Mouse (Mus musculus) liver, postnatal 0 days (tissue): ENCODE data around the gene Ltbp2. TPM values are rescaled to one million over a fixed set of nuclear protein-coding genes. Genes with fewer than 3 reads are reported as not detected.

Experiments
- ATAC-seq: fragments of 200-750 bp; cut with Nextera tagmentation; 2 replicates; pipeline ENCODE4 v1.8.0; 2017; ENCODE audit warnings: mild to moderate bottlenecking, moderate library complexity
- DNase-seq: peaks from one replicate; pipeline ENCODE4 v3.0.0-alpha.2; 2016
- H3K27ac ChIP-seq: fragments of 300-500 bp; sonication (generic); 2 replicates; pipeline ENCODE4 v1.5.1; 2014; ENCODE audit warnings: antibody characterized with exemption, moderate library complexity, mild to moderate bottlenecking, low read depth
- H3K27me3 ChIP-seq: fragments of 300-500 bp; sonication (generic); 2 replicates; pipeline ENCODE4 v1.6.1; 2014; ENCODE audit warnings: low read length, control low read depth, mixed read lengths; ENCODE audit not compliant: insufficient read depth
- H3K36me3 ChIP-seq: fragments of 300-500 bp; sonication (generic); replicated peaks from 2 replicates; pipeline ENCODE4 v1.6.1; 2014; ENCODE audit warnings: mild to moderate bottlenecking, control low read depth, low read length, moderate library complexity, mixed read lengths; ENCODE audit not compliant: insufficient read depth
- H3K4me1 ChIP-seq: fragments of 300-500 bp; sonication (generic); 2 replicates; pipeline ENCODE4 v1.6.1; 2014; ENCODE audit warnings: antibody characterized with exemption, mild to moderate bottlenecking, control low read depth; ENCODE audit not compliant: insufficient read depth
- H3K4me2 ChIP-seq: fragments of 300-500 bp; sonication (generic); 2 replicates; pipeline ENCODE4 v1.6.1; 2014; ENCODE audit warnings: low read depth, mild to moderate bottlenecking, low read length, moderate library complexity, mixed read lengths
- H3K4me3 ChIP-seq: fragments of 300-500 bp; sonication (generic); 2 replicates; pipeline ENCODE4 v1.5.1; 2014; ENCODE audit warnings: low read depth, low read length
- H3K9ac ChIP-seq: fragments of 300-500 bp; sonication (generic); replicated peaks from 2 replicates; pipeline ENCODE4 v1.6.1; 2014; ENCODE audit warnings: mild to moderate bottlenecking, moderate library complexity
- H3K9me3 ChIP-seq: fragments of 300-500 bp; sonication (generic); 2 replicates; pipeline ENCODE4 v1.6.1; 2016; ENCODE audit warnings: mild to moderate bottlenecking, control low read depth, low read length, mixed read lengths
- CTCF ChIP-seq: sonication (generic); IDR thresholded peaks from 2 replicates; pipeline ENCODE4 v1.5.1; 2016; ENCODE audit warnings: antibody characterized with exemption, low read depth
- EP300 ChIP-seq: IDR thresholded peaks from 2 replicates; pipeline ENCODE4 v1.6.1; 2016; ENCODE audit warnings: antibody characterized with exemption, low read depth, mild to moderate bottlenecking
- whole genome bisulfite sequencing: fragments of 180-500 bp; shearing (Covaris S2); extraction: QIAGEN DNeasy Blood & Tissue Kit; methylation state at CpG from one replicate; pipeline ENCODE4 v1.1.7; 2014; ENCODE audit not compliant: insufficient replicate concordance; 5-methylcytosine and 5-hydroxymethylcytosine counted together
- polyA plus RNA-seq: library from polyadenylated mRNA; unstranded; fragments of >200 nt; fragmentation: Nextera tagmentation; extraction: Ambion mirVana; gene quantifications from 2 replicates; pipeline ENCODE4 v1.2.1, GENCODE M21; 2015

Ltbp2 gene
- polyA plus RNA-seq, 1 experiment from 2014 or later: 0.59 TPM

- Histone ChIP-seq H3K9ac (no peak overlapping the region), H3K27ac (no peak overlapping the region), H3K4me1 (no peaks in the 10 kb centered on the region), H3K4me3 (no peak overlapping the region), H3K4me2 (no peak overlapping the region), H3K27me3 (no peaks in the 10 kb centered on the region), H3K9me3 (no peaks in the 10 kb centered on the region), H3K36me3 (no peaks in the 10 kb centered on the region)
- no peak for DNase-seq
- ATAC-seq: no peak
- 56% methylated on average over 7 of the region's 7 CpGs for WGBS
- no peak for TF ChIP-seq EP300
- TF ChIP-seq CTCF: peak; percentile 40
These were observed 62.6 kb downstream of the Ltbp2 start for GRCm38 (mm10) chr12:84813773-84814172.

- 36% methylated on average over 3 of the region's 3 CpGs for WGBS
- no peaks in the 10 kb centered on the region for H3K36me3 ChIP-seq
- DNase-seq (no peak), ATAC-seq (no peak)
- no peaks in the 10 kb centered on the region for H3K9me3 ChIP-seq
- TF ChIP-seq EP300: no peak
- TF ChIP-seq CTCF: peak; percentile 56
- H3K27me3 ChIP-seq: no peaks in the 10 kb centered on the region
- no peak overlapping the region for H3K9ac ChIP-seq
- no peak overlapping the region for H3K27ac ChIP-seq
- no peak overlapping the region for H3K4me2 ChIP-seq
- peaks cover 3% of the 10 kb centered on the region; the same call in 1 of the 2 replicates for H3K4me1 ChIP-seq
- no peak overlapping the region for H3K4me3 ChIP-seq
These were observed 64.3 kb downstream of the Ltbp2 start for GRCm38 (mm10) chr12:84812004-84812403.

- DNase-seq: no peak
- H3K36me3 ChIP-seq: no peaks in the 10 kb centered on the region
- TF ChIP-seq CTCF (no peak), EP300 (no peak)
- H3K4me2 ChIP-seq: no peak overlapping the region
- H3K9me3 ChIP-seq: no peaks in the 10 kb centered on the region
- no peak overlapping the region for H3K9ac ChIP-seq
- no peaks in the 10 kb centered on the region for H3K27me3 ChIP-seq
- WGBS: 49% methylated on average over 4 of the region's 4 CpGs
- peaks cover 3% of the 10 kb centered on the region; the same call in 1 of the 2 replicates for H3K4me1 ChIP-seq
- no peak overlapping the region for H3K4me3 ChIP-seq
- H3K27ac ChIP-seq: no peak overlapping the region
- ATAC-seq: no peak
These were observed 64.8 kb downstream of the Ltbp2 start for GRCm38 (mm10) chr12:84811510-84811909.

- no peak overlapping the region for H3K4me2 ChIP-seq
- no peaks in the 10 kb centered on the region for H3K36me3 ChIP-seq
- H3K4me1 ChIP-seq: peaks cover 7% of the 10 kb centered on the region
- no peaks in the 10 kb centered on the region for H3K9me3 ChIP-seq
- H3K4me3 ChIP-seq: no peak overlapping the region
- no peaks in the 10 kb centered on the region for H3K27me3 ChIP-seq
- TF ChIP-seq CTCF (no peak), EP300 (no peak)
- DNase-seq (no peak), ATAC-seq (no peak)
- no peak overlapping the region for H3K27ac ChIP-seq
- H3K9ac ChIP-seq: no peak overlapping the region
- WGBS: 61% methylated on average over 1 of the region's 1 CpGs
These were observed 65.5 kb downstream of the Ltbp2 start for GRCm38 (mm10) chr12:84810810-84811209.

GRCm38 (mm10) chr12:84809033-84809432, 67.3 kb downstream of the Ltbp2 start:
- no peak for ATAC-seq

GRCm38 (mm10) chr12:84807351-84807750, 69.0 kb downstream of the Ltbp2 start:
- ATAC-seq: no peak
- no peaks in the 10 kb centered on the region for H3K9me3 ChIP-seq
- no peaks in the 10 kb centered on the region for H3K27me3 ChIP-seq
- H3K4me3 ChIP-seq: no peak overlapping the region
- H3K9ac ChIP-seq: no peak overlapping the region
- 66% methylated on average over 13 of the region's 13 CpGs for whole genome bisulfite sequencing
- no peaks in the 10 kb centered on the region for H3K36me3 ChIP-seq
- H3K27ac ChIP-seq: no peak overlapping the region
- DNase-seq: no peak
- no peak for TF ChIP-seq CTCF
- TF ChIP-seq EP300: no peak
- H3K4me2 ChIP-seq: no peak overlapping the region
- H3K4me1 ChIP-seq: peaks cover 7% of the 10 kb centered on the region

More at GRCm38 (mm10) chr12:84809033-84809432, 67.3 kb downstream of the Ltbp2 start:
- Histone ChIP-seq H3K4me1 (peaks cover 7% of the 10 kb centered on the region), H3K4me3 (no peak overlapping the region), H3K27me3 (no peaks in the 10 kb centered on the region), H3K4me2 (no peak overlapping the region), H3K27ac (no peak overlapping the region), H3K36me3 (no peaks in the 10 kb centered on the region), H3K9me3 (no peaks in the 10 kb centered on the region), H3K9ac (no peak overlapping the region)
- DNase-seq: no peak
- whole genome bisulfite sequencing: 45% methylated on average over 6 of the region's 6 CpGs
- no peak for TF ChIP-seq CTCF
- no peak for TF ChIP-seq EP300

GRCm38 (mm10) chr12:84806726-84807125, 69.6 kb downstream of the Ltbp2 start:
- Histone ChIP-seq H3K9ac (no peak overlapping the region), H3K9me3 (no peaks in the 10 kb centered on the region), H3K36me3 (no peaks in the 10 kb centered on the region), H3K27me3 (no peaks in the 10 kb centered on the region), H3K4me2 (peak overlapping the region; percentile 44), H3K4me3 (no peak overlapping the region), H3K27ac (no peak overlapping the region), H3K4me1 (peaks cover 7% of the 10 kb centered on the region)
- TF ChIP-seq CTCF (no peak), EP300 (no peak)
- DNase-seq (no peak), ATAC-seq (peak; percentile 75)
- 44% methylated on average over 5 of the region's 5 CpGs for WGBS
